ENCODE assay signal across 9 mouse cellular contexts in the genomic region with DNA sequence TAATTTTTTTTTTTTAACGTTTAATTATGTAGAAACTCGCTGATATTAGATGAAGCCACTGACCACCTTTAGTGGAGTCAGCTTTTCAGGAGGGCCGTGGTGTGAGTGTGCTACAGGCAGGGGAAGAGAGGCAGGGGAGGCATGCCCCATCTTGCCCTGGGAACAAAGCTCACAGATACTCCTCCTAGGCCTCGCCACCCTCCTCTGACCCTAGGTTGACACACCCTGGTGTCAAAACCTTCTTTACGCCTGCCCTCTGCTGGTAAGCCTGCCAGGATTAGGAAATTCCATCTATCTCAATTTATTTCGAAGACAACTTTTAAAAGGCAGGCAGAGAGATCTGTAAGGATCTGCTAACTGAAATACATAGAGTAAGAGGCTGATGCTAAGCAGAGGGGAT.
DNase-seq lines count a peak whose midpoint lies in the region; ATAC-seq and TF ChIP-seq lines count a peak whose summit lies in the region.
"Had no signal": no experiment of that assay in that cellular context is flagged by ENCODE, and none has a peak within 500 bp of the region (broad histone marks: within the 10 kb centered on the region; RNA-seq: fewer than 3 reads in every experiment).

No protein-coding gene starts in this region.

- ATAC-seq in neural tube, embryonic 15.5 days (ENCODE audit: low FRiP score) = no peak

- no peaks in the 10 kb centered on the region for H3K27me3 ChIP-seq in heart, adult 2 months (ENCODE audit: control insufficient read depth, insufficient read depth, low read length)
- peaks cover 5% of the 10 kb centered on the region for H3K27me3 ChIP-seq in neural tube, embryonic 15.5 days (replicated peaks)

- no peaks in the 10 kb centered on the region for H3K9me3 ChIP-seq in neural tube, embryonic 15.5 days (replicated peaks)

- no peak overlapping the region for H3K27ac ChIP-seq in heart, adult 2 months
- no peak overlapping the region for H3K27ac ChIP-seq in neural tube, embryonic 15.5 days (replicated peaks)

- TF ChIP-seq EP300 in heart, adult 2 months (IDR thresholded peaks at IDR 0.05; ENCODE audit: insufficient read depth, low read depth, low read length) = no peak

- H3K4me2 ChIP-seq in neural tube, embryonic 15.5 days = no peak overlapping the region

- H3K79me2 ChIP-seq in heart, adult 2 months (replicated peaks; ENCODE audit: control insufficient read depth, insufficient read depth, low read length) = 0 out of 2 replicates have a peak, but pooled peaks cover 2% of the 10 kb centered on the region

- no peak for DNase-seq in heart, adult 2 months
- DNase-seq in heart, postnatal 10 days = no peak
- peak; percentile 32 for DNase-seq in neural tube, embryonic 10.5 days (ENCODE audit: extremely low spot score, low spot score)
- peak; percentile 82 for DNase-seq in embryo, embryonic 10 days (ENCODE audit: low spot score)
- DNase-seq in naive thymus-derived CD4-positive, alpha-beta T cell, adult 2 months (ENCODE audit: low read depth) = peak; percentile 43
- no peak for DNase-seq in layer of hippocampus, postnatal 36 days
- no peak for DNase-seq in ovary, postnatal 14 days (ENCODE audit: low spot score)
- DNase-seq: right cerebral cortex, postnatal 14 days had no signal

- 64% methylated on average over 6 of the region's 6 CpGs for WGBS in heart, adult 2 months
- WGBS in neural tube, embryonic 15.5 days = 44% methylated on average over 6 of the region's 6 CpGs

- no peak for TF ChIP-seq POLR2A in heart, adult 2 months (IDR thresholded peaks at IDR 0.05; ENCODE audit: insufficient read depth, low read depth, low read length)

- TF ChIP-seq CTCF in heart, adult 2 months (IDR thresholded peaks at IDR 0.05) = peak; percentile 58

- no peaks in the 10 kb centered on the region for H3K36me3 ChIP-seq in heart, adult 2 months (ENCODE audit: control insufficient read depth, insufficient read depth, low read length)
- no peaks in the 10 kb centered on the region for H3K36me3 ChIP-seq in neural tube, embryonic 15.5 days

- intact Hi-C loops in heart, adult 2 months (cut with DNase I) = loop anchor here (5.0 kb wide), 1 partner anchor 61 kb away; no protein-coding TSS in a partner anchor
- intact Hi-C loops in heart, postnatal 10 days (cut with DNase I) = loop anchor here (5.0 kb wide), 1 partner anchor 506 kb away; no protein-coding TSS in a partner anchor

- no peak overlapping the region for H3K9ac ChIP-seq in heart, adult 2 months (ENCODE audit: low read depth, low read length)
- no peak overlapping the region for H3K9ac ChIP-seq in neural tube, embryonic 15.5 days (replicated peaks)

- H3K4me3 ChIP-seq in heart, adult 2 months = no peak overlapping the region
- no peak overlapping the region for H3K4me3 ChIP-seq in neural tube, embryonic 15.5 days (replicated peaks)

- H3K4me1 ChIP-seq in heart, adult 2 months (ENCODE audit: control insufficient read depth, insufficient read depth, low read length) = no peaks in the 10 kb centered on the region
- peaks cover 18% of the 10 kb centered on the region for H3K4me1 ChIP-seq in neural tube, embryonic 15.5 days

Comparison
In these comparisons a context has a peak if more than half of its experiments do, and no peak if none do; other contexts are left out.
1. DNase-seq: peak in neural tube, embryonic 10.5 days (single experiment), embryo, embryonic 10 days (single experiment) and naive thymus-derived CD4-positive, alpha-beta T cell, adult 2 months (single experiment); none in heart, adult 2 months (0 of 2), heart, postnatal 10 days (0 of 2), layer of hippocampus, postnatal 36 days (0 of 2) and ovary, postnatal 14 days (single experiment).